Comparison of ENCODE assay signal across 16 mouse cellular contexts in the genomic region with DNA sequence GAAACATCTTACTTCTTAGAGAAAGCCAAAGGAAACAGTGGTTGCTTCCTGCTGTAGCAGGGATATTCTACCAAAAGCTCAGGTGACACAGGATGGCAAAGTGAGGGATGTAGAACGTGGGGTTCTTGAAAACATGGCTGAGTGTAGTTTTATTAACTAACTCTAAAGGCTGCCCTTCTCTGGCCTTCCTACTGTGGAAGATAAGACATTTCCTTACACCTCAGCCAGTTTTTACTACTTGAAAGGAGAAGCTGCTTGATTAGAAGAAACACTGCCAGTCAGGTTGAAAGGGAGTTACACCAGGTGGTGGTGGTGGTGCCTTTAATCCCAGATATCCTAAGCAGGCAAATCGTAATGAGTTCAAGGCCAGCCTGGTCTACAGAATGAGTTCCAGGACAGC. TPM values are rescaled to one million over a fixed set of nuclear protein-coding genes. Genes with fewer than 3 reads are reported as not detected.
A peak's percentile ranks its signal among the peaks of the same experiment; 100 is the strongest.
DNase-seq lines count a peak whose midpoint lies in the region; TF ChIP-seq lines count a peak whose summit lies in the region.
"Had no signal": no experiment of that assay in that cellular context is flagged by ENCODE, and none has a peak within 500 bp of the region (broad histone marks: within the 10 kb centered on the region; RNA-seq: fewer than 3 reads in every experiment).

No protein-coding gene starts in this region.

- TF ChIP-seq CTCF in layer of hippocampus, adult 2 months (conservative IDR thresholded peaks at IDR 0.05), result no peak
- TF ChIP-seq CTCF in bone marrow macrophage, adult 2 months (IDR thresholded peaks at IDR 0.05; ENCODE audit: low read depth, low read length), result no peak
- TF ChIP-seq CTCF in cortical plate, adult 2 months (IDR thresholded peaks at IDR 0.05; ENCODE audit: extremely low read depth, insufficient read depth, low read length), result no peak

- TF ChIP-seq POLR2A in bone marrow macrophage, adult 2 months (IDR thresholded peaks at IDR 0.05; ENCODE audit: borderline replicate concordance, low read depth, low read length), result no peak
- TF ChIP-seq POLR2A in cortical plate, adult 2 months (IDR thresholded peaks at IDR 0.05; ENCODE audit: extremely low read depth, insufficient read depth, low read length), result no peak

- H3K27ac ChIP-seq in layer of hippocampus, adult 2 months, result peak overlapping the region; percentile 77; the same call in 1 of the 2 replicates
- peak overlapping the region; percentile 24; the same call in 1 of the 2 replicates for H3K27ac ChIP-seq in bone marrow macrophage, adult 2 months (ENCODE audit: insufficient read depth, low read depth, low read length)
- H3K27ac ChIP-seq in cortical plate, adult 2 months (ENCODE audit: insufficient read depth, low read length), result 0 out of 2 replicates have a peak overlapping the region, but pooled peaks have one; percentile 54
- H3K27ac ChIP-seq: embryonic facial prominence, embryonic 10.5 days; embryonic facial prominence, embryonic 12.5 days; forebrain, embryonic 13.5 days had no signal

- H3K4me1 ChIP-seq in bone marrow macrophage, adult 2 months (ENCODE audit: control insufficient read depth, insufficient read depth, low read length), result peaks cover 24% of the 10 kb centered on the region
- H3K4me1 ChIP-seq in cortical plate, adult 2 months (ENCODE audit: control insufficient read depth, insufficient read depth, low read length), result peaks cover 4% of the 10 kb centered on the region; the same call in 1 of the 2 replicates
- H3K4me1 ChIP-seq: embryonic facial prominence, embryonic 10.5 days; embryonic facial prominence, embryonic 12.5 days had no signal

- no peak overlapping the region for H3K4me3 ChIP-seq in layer of hippocampus, adult 2 months
- H3K4me3 ChIP-seq in bone marrow macrophage, adult 2 months (ENCODE audit: insufficient read depth, low read length), result no peak overlapping the region
- no peak overlapping the region for H3K4me3 ChIP-seq in cortical plate, adult 2 months (ENCODE audit: insufficient read depth, low read length)
- H3K4me3 ChIP-seq: embryonic facial prominence, embryonic 10.5 days; embryonic facial prominence, embryonic 12.5 days; forebrain, embryonic 13.5 days had no signal

- no peak for DNase-seq in layer of hippocampus, adult 2 months (ENCODE audit: low spot score in 2 of 2)
- DNase-seq in layer of hippocampus, postnatal 36 days, result no peak
- no peak for DNase-seq in kidney, adult 9 months
- DNase-seq in lung, adult 18-20 months, result no peak
- DNase-seq: adrenal gland, adult 8-10 months; adrenal gland, postnatal 25 days; cerebellum, adult 11-12 months; cerebellum, adult 2 months; cerebellum, adult 9-10 months; cerebellum, postnatal 10 days; cerebellum, postnatal 25 days had no signal

RNA-seq across cellular contexts. Expression of a gene that starts 44.0 kb away (rescaled TPM):
- total RNA-seq in layer of hippocampus, adult 2 months (2021), result 10 to 100 TPM; 39.5 to 45.2 TPM
- 10 to 100 TPM; 37.8 to 43.5 TPM for total RNA-seq in layer of hippocampus, postnatal 36 days (2021)
- 12.7 and 13.8 TPM in 2 replicates for polyA plus RNA-seq in bone marrow macrophage, adult 2 months (2012; ENCODE audit: insufficient read depth, insufficient read length, missing spikeins)
- 20.0 and 21.6 TPM in 2 replicates for polyA plus RNA-seq in cortical plate, adult 2 months (2012; rRNA removed)

Comparison
In these comparisons a context has a peak if more than half of its experiments do, and no peak if none do; other contexts are left out.
1. H3K27ac ChIP-seq: peak in every context shown above with its lines; median percentile 77 in layer of hippocampus, adult 2 months; 54 in cortical plate, adult 2 months; 24 in bone marrow macrophage, adult 2 months.